Mouse (Mus musculus) G1E (cell line): ENCODE measurements around the gene Tarbp2. TPM values are rescaled to one million over a fixed set of nuclear protein-coding genes. Genes with fewer than 3 reads are reported as not detected.
A peak's percentile ranks its signal among the peaks of the same experiment; 100 is the strongest.

ENCODE experiments used
- ATAC-seq: 2 replicates; pipeline ENCODE4 v1.8.0; 2016; ENCODE audit warnings: mild to moderate bottlenecking; ENCODE audit not compliant: insufficient number of reproducible peaks, poor library complexity, low FRiP score, severe bottlenecking; ENCODE audit errors: extremely low read depth
- DNase-seq: peaks from one replicate; pipeline ENCODE4 v3.0.0; 2012; ENCODE audit warnings: low spot score
- H3K27me3 ChIP-seq: 2 replicates; pipeline ENCODE4 v1.6.1; 2012; ENCODE audit warnings: mild to moderate bottlenecking, low read length, inconsistent platforms; ENCODE audit not compliant: insufficient read depth
- H3K36me3 ChIP-seq: replicated peaks from 2 replicates; pipeline ENCODE3; 2012; ENCODE audit warnings: mild to moderate bottlenecking, inconsistent platforms
- H3K4me1 ChIP-seq: 2 replicates; pipeline ENCODE4 v1.6.1; 2012; ENCODE audit warnings: low read depth, low read length, inconsistent platforms, mixed read lengths; ENCODE audit not compliant: insufficient read depth
- H3K4me3 ChIP-seq: 2 replicates; pipeline ENCODE4 v1.5.1; 2012; ENCODE audit warnings: low read depth, mild to moderate bottlenecking, inconsistent platforms, low read length, moderate library complexity, mixed read lengths
- H3K9me3 ChIP-seq: replicated peaks from 2 replicates; pipeline ENCODE4 v1.6.1; 2012; ENCODE audit warnings: inconsistent platforms
- CTCF ChIP-seq: IDR thresholded peaks from 2 replicates; pipeline ENCODE4 v1.5.1; 2012; ENCODE audit warnings: low read depth, low read length, inconsistent platforms, mixed read lengths
- GATA1 ChIP-seq: IDR thresholded peaks from 2 replicates; pipeline ENCODE4 v1.6.1; 2012; ENCODE audit warnings: borderline replicate concordance, low read length, inconsistent platforms, mixed read lengths
- GATA2 ChIP-seq: IDR thresholded peaks from 2 replicates; pipeline ENCODE4 v1.6.1; 2012; ENCODE audit warnings: low read depth, low read length, inconsistent platforms, borderline replicate concordance
- POLR2AphosphoS5 ChIP-seq: IDR thresholded peaks from 2 replicates; pipeline ENCODE4 v1.6.1; 2012; ENCODE audit warnings: low read depth, low read length, inconsistent platforms; ENCODE audit not compliant: insufficient replicate concordance
- TAL1 ChIP-seq: conservative IDR thresholded peaks from 2 replicates; pipeline ENCODE4 v1.6.1; 2012; ENCODE audit warnings: low read depth, low read length, inconsistent platforms, mixed read lengths
- polyA plus RNA-seq: library from polyadenylated mRNA; stranded (reverse); fragments of >175 nt; gene quantifications from 2 replicates; pipeline ENCODE4 v1.2.3, GENCODE M21; 2012
- total RNA-seq, 2 experiments: library from RNA; stranded (forward) in 1 of 2; stranded (reverse) in 1 of 2; fragments of 200-1000 nt in 1 of 2; fragments of >200 nt in 1 of 2; fragmentation: Nextera tagmentation in 1 of 2; gene quantifications; 2 replicates each; pipeline ENCODE4 v1.2.3; 2014 to 2017

Tarbp2 gene
- total and polyA plus RNA-seq, 3 experiments: 11.6 to 63.8 (median 32.9) TPM

DNA sequence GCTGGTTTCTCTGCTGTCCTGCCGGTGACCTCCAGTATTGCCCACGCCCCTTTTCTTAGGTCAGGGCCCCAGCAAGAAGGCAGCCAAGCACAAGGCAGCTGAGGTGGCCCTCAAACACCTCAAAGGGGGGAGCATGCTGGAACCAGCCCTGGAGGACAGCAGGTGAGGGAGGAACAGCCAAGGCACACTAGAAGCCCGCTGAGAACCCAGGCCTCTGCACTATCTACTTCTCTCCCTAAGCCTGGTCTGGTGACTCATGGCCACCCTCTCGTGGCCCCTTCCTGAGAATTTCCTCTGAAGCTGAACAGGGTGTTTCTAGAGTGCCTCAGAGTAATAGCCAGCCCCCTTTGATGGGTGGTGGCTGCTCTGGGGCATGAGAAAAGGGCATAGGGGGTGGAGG, 2.4 kb downstream of the Tarbp2 start:
- no peak for DNase-seq
- ATAC-seq: no peak
- Histone ChIP-seq H3K4me3 (peak overlapping the region; percentile 33; the same call in 1 of the 2 replicates), H3K4me1 (peaks cover 53% of the 10 kb centered on the region), H3K9me3 (no peaks in the 10 kb centered on the region), H3K27me3 (peaks cover 11% of the 10 kb centered on the region), H3K36me3 (peaks cover 56% of the 10 kb centered on the region)
- TF ChIP-seq CTCF (no peak), TAL1 (no peak), GATA2 (no peak), POLR2AphosphoS5 (no peak), GATA1 (no peak)

GRCm38 (mm10) chr15:102521480-102521879, 3.5 kb downstream of the Tarbp2 start:
- Histone ChIP-seq H3K4me3 (no peak overlapping the region), H3K36me3 (peaks cover 66% of the 10 kb centered on the region), H3K9me3 (no peaks in the 10 kb centered on the region), H3K4me1 (peaks cover 43% of the 10 kb centered on the region), H3K27me3 (peaks cover under 1% of the 10 kb centered on the region; the same call in 1 of the 2 replicates)
- TF ChIP-seq TAL1: no peak
- TF ChIP-seq POLR2AphosphoS5: no peak
- no peak for TF ChIP-seq CTCF
- TF ChIP-seq GATA1: no peak
- TF ChIP-seq GATA2: no peak
- no peak for DNase-seq
- no peak for ATAC-seq

DNA sequence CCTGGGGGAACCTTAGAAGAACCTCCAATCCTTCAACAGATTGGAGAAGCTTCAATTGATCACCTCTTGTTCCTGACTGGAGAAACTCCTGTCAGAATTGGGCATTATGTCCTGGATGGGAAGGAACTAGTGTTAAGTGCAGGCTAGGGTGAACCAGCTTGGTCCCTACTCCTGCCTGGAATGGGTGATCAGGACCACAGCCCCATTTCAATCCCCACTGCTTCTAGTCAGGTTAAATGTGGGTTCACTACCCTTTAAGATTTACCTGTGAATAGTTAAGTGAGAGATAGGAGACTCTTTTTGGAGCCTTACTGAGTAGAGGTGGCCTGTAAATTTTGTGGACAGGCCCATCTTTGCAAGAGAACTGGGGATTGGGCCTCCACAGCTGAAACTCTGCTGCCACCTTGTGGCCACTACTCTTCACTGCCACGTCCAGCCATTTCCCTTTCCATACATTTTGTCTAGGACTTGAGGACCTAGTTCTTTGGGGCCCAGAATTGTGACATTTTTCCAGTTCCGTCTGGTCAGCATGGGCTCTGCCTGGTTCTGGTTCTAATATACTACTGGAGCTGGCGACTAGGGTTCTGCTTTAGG, 7.0 kb downstream of the Tarbp2 start, which contains the start of gene Npff:
Npff (minus strand) TSS at position 51 of the 594 bp plus-strand sequence.
- peaks cover 94% of the 10 kb centered on the region for H3K36me3 ChIP-seq
- DNase-seq: peak; percentile 30

DNA sequence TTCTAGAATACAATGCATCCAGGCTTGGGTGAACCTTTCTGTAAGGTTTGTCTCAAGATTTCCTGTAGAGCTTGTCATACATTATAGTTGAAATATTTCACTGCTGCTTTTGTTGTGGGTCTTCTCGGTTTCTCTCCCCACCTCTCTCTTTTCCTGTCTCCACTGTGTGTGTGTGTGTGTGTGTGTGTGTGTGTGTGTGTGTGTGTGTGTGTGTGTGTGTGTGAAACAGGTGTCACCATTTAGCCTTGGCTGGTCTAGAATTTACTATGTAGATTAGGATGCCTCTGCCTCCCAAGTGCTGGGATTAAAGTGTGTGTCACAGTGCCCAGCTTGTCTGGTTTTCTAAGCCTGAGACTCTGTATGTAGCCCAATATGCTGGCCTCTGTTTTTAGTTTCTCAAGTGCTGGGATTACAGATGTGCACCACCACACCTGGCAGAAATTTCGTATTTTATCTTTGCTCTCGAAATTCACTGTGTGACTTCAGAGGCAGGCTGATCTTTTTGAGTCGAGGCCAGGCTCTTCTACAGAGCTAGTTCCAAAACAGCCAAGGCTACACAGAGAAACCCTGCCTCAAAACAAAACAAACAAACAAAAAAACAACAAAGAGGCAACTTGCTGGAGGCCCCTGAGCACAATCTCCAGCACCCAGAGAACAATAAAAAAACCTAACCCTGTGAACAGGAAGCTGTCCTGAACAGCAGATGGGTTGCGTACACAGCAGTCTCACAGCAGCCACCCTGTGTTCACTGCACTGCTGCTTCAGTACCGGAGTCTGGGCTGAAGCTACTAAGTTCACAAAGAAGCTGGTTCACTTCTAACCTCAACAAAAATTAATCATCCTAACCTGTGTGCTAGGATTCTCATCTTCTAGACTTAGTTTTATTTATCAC, 8.4 kb downstream of the Tarbp2 start:
- Histone ChIP-seq H3K9me3 (no peaks in the 10 kb centered on the region), H3K36me3 (peaks cover 93% of the 10 kb centered on the region), H3K4me3 (no peak overlapping the region), H3K4me1 (peaks cover 3% of the 10 kb centered on the region; the same call in 1 of the 2 replicates), H3K27me3 (no peaks in the 10 kb centered on the region)
- no peak for TF ChIP-seq GATA1
- no peak for TF ChIP-seq CTCF
- TF ChIP-seq TAL1: no peak
- TF ChIP-seq POLR2AphosphoS5: no peak
- no peak for TF ChIP-seq GATA2
- ATAC-seq: no peak
- no peak for DNase-seq

More for the DNA sequence above, 7.0 kb downstream of the Tarbp2 start, which contains the start of gene Npff:
- Histone ChIP-seq H3K4me1 (peaks cover 17% of the 10 kb centered on the region), H3K9me3 (no peaks in the 10 kb centered on the region), H3K27me3 (no peaks in the 10 kb centered on the region), H3K4me3 (no peak within 1 kb of the TSS)
- TF ChIP-seq GATA1 (no peak), TAL1 (no peak), POLR2AphosphoS5 (no peak), GATA2 (no peak), CTCF (peak; percentile 88)
- no peak for ATAC-seq

GRCm38 (mm10) chr15:102527936-102528335, 9.9 kb downstream of the Tarbp2 start:
- DNase-seq (no peak), ATAC-seq (no peak)
- H3K9me3 ChIP-seq: no peaks in the 10 kb centered on the region
- no peak for TF ChIP-seq CTCF
- no peak for TF ChIP-seq TAL1
- no peak for TF ChIP-seq GATA2
- TF ChIP-seq GATA1: no peak
- TF ChIP-seq POLR2AphosphoS5: no peak
- no peak overlapping the region for H3K4me3 ChIP-seq
- H3K36me3 ChIP-seq: peaks cover 93% of the 10 kb centered on the region
- no peaks in the 10 kb centered on the region for H3K27me3 ChIP-seq
- H3K4me1 ChIP-seq: no peaks in the 10 kb centered on the region; the same call in 1 of the 2 replicates

DNA sequence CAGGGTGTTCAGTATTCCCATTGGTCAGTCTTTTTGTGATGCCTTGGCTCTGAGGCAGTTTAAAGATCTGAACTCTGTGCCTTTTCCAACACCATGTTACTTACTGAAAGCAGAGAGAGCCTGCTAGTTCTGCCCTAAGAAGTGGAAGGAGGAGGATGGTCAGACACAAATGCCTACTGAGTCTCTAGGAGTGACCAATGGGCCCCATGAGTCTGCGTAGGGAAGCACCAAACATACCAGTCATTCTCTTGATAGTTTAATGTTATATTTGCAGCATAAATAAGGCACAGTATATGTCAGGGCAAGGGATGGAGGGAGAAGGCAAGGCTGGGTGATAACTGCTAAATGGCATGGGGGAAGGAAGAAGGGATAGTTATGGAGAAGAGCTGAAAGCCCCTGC, 10.4 kb downstream of the Tarbp2 start:
- DNase-seq (no peak), ATAC-seq (no peak)
- Histone ChIP-seq H3K9me3 (no peaks in the 10 kb centered on the region), H3K4me3 (no peak overlapping the region), H3K27me3 (no peaks in the 10 kb centered on the region), H3K4me1 (no peaks in the 10 kb centered on the region; the same call in 1 of the 2 replicates), H3K36me3 (peaks cover 96% of the 10 kb centered on the region)
- TF ChIP-seq POLR2AphosphoS5 (no peak), GATA2 (no peak), GATA1 (no peak), TAL1 (no peak), CTCF (no peak)
